Mouse (Mus musculus) c-Kit-negative CD71-positive TER-119-positive erythroid progenitor cells, embryonic 14.5 days (primary cell): Measurements from ENCODE around the gene Dcaf6.

Experiments
- DNase-seq: peaks from one replicate; pipeline ENCODE4 v3.0.0-alpha.2; 2013; ENCODE audit warnings: low read depth, low spot score

Dcaf6 gene

DNA sequence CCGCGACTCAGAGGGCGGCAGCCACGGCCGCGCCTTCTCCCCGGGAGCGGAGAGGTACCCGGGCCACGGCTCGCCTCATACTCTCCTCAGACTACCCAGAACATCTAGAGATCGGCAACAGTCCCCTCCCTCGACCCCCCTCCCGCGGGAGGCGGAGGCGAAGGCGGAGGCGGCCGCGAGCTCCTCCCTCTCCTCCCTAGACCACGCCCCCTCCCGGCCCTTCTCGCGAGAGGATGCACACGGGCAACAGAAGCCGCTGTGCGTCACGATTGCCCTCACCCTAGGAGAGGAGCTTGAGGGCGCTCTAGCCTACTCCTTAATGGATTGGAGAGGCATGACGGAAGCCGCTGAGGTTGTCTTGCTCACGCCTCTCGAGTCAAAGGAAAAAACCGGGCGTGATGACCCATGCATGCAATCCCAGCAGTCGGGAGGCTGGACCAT is at the start of gene Dcaf6, which contains the start of gene Mpc2:
Gene Dcaf6 (minus strand): TSS at position 116 of the 441 bp plus-strand sequence.
Gene Mpc2 (plus strand): TSS at position 278 of the 441 bp plus-strand sequence.
- DNase-seq: peak; percentile 97

GRCm38 (mm10) chr1:165506303-165506702 is 46.0 kb upstream of the Dcaf6 start:
- no peak for DNase-seq

DNA sequence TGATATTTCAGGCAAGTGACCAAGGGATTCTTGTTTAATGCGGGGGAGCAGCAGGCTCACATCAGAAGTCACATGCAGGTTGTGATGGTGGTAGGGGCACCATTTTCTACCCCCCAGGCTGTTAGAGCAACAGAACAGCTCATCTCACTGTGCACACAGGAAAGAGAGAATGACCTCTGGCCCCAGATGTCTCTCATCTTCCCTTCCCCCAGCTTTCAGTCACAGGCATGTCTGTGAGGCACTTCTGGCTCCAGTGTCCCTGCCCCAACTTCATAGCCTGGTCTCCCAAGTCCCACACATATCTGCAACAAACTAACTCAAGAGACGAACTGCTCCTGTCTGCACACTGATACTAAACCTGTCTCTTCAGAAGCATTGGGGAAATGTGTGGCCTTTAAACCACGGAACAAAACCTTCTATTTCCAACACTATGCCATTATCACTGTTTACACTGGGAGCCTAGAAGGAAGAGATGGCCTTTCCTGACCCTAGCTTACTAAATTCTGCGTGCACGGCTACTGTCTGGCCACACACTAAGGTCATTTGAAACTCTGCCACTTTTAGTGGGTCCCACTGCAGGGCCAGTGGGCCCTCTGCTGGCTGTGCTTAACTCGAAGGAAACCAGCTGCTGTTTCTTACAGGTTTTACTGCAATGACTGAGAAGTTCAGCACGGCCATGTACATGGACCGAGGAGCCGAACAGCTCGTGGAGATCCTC is 43.2 kb upstream of the Dcaf6 start:
- no peak for DNase-seq

GRCm38 (mm10) chr1:165498856-165499255 is 38.6 kb upstream of the Dcaf6 start:
- no peak for DNase-seq

DNA sequence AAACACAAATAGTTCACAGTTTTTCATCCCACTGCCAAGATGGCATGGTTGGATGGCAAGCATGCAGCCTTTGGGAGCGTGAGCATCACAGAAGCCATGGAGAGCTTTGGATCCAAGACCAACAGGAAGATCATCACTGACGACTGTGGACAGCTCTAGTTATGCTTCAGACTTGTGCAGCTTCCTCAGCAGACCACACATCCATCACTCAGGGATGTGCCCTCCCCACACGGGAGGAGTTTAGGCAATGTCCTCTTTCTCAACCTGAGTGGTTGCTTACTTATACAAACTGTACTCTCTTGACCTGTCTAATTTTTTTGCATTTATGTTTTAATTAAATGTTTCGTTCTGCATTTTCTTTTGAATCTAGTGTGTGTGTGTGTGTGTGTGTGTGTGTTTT is 28.9 kb upstream of the Dcaf6 start:
- DNase-seq: no peak

DNA sequence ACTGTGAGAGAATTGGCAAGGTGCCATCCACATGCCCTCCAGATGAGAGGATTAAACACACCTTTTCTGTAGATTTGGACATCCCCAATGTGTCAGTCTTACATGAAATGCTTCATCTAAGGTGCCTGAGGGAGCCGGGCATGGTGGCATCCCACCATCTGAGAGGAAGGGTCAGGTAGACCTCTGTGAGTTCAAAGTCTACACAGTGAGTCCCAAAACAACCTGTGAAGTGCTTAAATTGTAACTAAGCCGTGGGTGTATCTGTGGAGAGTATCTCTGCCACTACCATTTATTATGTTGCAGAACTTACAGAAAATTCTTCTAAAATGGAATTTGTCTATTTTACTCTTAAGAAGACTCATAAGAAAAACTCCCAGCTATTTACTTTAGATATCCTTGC is 25.8 kb upstream of the Dcaf6 start:
- DNase-seq: no peak

- DNase-seq: no peak
Measured at GRCm38 (mm10) chr1:165484688-165485233, 24.5 kb upstream of the Dcaf6 start, which contains the start of gene Adcy10. Adcy10 (plus strand) TSS chr1:165485183.

DNA sequence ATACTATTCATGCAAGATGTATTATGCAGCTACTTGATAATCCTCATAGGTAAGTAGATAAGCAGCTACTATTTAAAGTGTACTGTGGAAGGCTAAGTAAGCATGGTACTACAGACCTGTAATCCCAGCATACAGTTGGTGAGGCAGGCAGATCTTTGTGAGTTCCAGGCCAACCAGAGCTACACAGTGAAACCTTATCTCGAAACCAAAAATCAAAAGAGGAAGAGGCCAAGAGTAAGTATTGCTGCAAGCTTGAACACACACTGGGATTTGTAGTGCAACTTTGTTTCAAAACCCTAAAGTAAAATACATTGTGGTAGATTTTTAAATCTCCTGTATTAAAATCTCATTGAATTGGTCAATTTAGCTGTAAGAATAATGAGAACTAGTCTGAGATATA is 11.2 kb upstream of the Dcaf6 start:
- DNase-seq: no peak

- no peak for DNase-seq
Measured at GRCm38 (mm10) chr1:165469717-165470116, 9.4 kb upstream of the Dcaf6 start.

DNA sequence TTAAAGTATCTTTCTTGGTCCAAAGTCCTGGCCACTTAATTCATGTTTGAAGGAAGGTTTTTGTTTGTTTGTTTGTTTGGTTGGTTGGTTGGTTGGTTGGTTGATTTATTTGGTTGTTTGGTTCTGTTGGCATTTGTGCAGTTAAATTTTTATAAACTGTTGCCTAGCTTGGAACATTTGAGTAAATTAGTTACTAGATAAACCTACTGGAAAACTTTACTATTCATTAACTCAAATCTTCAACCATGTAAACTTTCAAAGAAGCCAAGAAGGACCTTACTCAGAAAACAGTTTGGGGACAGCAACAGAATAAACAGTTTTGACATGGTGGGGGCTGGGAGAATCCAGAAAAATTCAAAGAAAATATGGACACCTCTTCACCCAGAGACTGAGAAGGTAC is 8.7 kb upstream of the Dcaf6 start:
- no peak for DNase-seq

GRCm38 (mm10) chr1:165464574-165464973 is 4.3 kb upstream of the Dcaf6 start:
- no peak for DNase-seq

- DNase-seq: no peak
Measured at GRCm38 (mm10) chr1:165462861-165463260, 2.6 kb upstream of the Dcaf6 start.

DNA sequence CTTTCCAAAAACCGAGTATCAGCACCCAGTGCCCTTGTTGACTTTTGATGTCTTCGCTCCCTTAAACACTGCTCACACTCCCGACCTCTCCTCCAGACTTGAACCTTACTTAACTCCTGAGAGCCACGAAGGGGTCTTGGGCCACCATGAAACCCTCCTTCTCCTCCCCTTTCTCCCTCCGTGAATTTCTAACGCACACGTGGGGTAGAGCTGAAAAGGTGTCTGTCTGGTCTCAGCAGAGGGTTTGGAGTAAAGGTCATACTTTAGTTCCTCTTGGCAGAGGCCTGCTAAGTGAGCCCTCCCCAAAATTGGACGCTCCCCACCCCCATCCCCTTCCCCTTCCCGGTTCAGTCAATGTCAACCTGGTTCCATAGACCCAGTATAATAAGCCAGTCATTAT is 1.4 kb upstream of the Dcaf6 start:
- DNase-seq: no peak

- peak; percentile 99 for DNase-seq
Measured at GRCm38 (mm10) chr1:165460801-165461377, 614 bp upstream of the Dcaf6 start.

DNA sequence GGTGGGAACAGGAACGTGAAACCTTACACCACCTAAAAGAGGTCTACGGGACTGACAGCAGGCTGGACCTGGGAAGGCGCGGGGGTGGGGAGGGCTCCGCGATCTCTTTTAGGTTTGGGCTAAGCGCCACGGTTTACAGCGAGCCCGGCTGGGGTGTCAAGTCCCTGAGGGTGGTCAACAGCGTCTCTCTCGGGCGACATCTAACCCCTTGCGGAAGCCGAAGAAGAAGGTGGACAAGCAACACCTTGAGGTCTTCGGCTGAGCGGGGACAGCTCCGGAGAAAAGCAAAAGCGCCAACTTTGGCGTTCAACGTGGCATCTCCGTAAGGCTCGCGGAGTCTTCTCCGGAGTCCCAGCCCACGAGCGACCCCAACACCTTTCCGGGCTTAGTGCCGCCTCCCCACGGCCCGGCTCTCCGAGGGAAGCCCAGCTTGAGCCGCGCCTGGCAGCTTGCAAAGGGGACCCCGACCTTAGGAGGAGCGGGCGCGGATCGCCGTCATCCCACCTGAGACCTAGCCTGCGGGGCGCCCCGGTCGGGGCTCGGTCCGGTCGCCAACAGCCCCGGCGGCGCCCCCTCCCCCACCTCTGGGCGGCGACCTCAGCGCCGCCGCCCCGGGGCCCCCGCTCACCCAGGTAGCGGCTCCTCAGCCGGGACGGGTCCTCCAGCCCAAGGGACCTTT is 633 bp downstream of the Dcaf6 start:
- peak; percentile 50 for DNase-seq

GRCm38 (mm10) chr1:165459041-165459502 is 1.2 kb downstream of the Dcaf6 start:
- DNase-seq: no peak

GRCm38 (mm10) chr1:165441719-165442118 is 18.6 kb downstream of the Dcaf6 start:
- no peak for DNase-seq

DNA sequence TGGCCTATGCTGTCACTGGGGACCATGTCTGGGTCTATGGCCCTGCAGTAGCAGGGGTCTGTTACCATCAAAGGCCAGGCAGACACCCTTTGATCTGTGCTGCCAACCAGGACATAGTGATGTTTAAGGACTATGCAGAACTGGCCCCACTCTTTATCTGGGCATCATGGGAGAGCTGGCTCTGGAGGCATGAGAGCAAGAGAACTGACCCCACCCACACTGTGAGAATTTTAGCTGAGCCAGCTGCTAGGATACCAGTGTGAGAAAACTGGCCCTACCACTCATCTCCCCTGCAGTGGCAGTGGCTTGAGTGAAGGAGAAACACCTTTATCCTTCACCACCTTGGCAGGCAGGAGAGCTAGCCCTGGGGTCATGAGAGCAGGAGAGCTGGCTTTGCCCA is 19.1 kb downstream of the Dcaf6 start:
- no peak for DNase-seq

DNA sequence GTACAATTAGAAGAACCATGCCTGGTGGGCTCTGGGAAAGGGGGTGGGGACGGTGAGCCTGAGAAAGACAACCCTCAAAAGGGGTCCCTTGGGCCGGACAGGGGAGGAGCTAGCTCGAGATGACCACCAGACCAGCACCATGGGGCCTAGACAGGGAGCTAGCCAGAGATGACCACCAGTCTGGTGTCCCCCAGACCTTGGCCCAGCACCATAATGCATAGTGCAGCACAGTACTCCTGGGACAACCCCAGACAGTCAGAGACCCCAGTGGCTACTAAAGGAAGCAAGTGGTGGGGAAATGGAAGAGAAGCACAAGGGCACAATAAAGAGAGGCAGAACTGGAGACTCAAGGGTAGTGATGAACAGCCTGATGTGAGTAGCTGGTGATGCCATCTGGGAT is 19.5 kb downstream of the Dcaf6 start:
- no peak for DNase-seq

DNA sequence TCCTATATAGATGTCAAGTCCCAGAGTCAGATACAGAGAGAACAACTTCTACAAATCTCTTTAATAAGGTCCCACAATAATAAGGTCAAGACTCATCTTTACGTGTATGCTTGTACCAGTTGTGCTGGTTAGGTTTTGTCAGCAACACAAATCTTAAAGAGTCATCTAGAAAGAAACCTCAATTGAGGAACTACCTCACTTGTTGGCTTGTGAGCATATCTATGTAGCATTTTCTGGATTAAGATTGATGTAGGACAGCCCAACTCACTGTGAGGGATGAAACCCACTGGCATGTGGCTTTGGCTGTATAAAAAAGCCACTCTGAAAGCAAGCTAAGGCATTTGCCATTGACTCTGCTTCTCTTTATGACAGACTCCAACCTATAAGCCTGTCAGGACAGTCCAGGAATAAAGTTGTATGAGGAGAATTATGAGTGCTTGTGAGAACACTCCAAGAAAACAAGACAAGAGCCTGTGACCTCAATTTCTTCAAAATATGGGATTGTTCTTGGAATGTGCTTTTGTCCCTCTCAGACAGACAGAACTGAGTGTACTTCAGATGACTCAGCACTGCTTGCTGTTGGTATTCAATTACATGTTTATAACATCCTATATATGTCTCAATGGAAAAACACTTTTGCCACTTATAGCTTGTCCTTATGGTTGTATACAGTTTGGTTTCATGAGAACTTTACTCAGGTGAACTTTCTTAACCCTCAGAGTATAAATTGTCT is 21.8 kb downstream of the Dcaf6 start:
- DNase-seq: no peak

GRCm38 (mm10) chr1:165432883-165433282 is 27.4 kb downstream of the Dcaf6 start:
- no peak for DNase-seq

GRCm38 (mm10) chr1:165426254-165426653 is 34.0 kb downstream of the Dcaf6 start:
- peak; percentile 16 for DNase-seq
